Mouse (Mus musculus): ENCODE data around the gene Pdcd4. TPM values are rescaled to one million over a fixed set of nuclear protein-coding genes. Genes with fewer than 3 reads are reported as not detected.

Gene Pdcd4
- 51.8 and 58.0 TPM in 2 replicates for polyA plus RNA-seq (2014; fragmentation: Nextera tagmentation; extraction: Ambion mirVana)

DNA sequence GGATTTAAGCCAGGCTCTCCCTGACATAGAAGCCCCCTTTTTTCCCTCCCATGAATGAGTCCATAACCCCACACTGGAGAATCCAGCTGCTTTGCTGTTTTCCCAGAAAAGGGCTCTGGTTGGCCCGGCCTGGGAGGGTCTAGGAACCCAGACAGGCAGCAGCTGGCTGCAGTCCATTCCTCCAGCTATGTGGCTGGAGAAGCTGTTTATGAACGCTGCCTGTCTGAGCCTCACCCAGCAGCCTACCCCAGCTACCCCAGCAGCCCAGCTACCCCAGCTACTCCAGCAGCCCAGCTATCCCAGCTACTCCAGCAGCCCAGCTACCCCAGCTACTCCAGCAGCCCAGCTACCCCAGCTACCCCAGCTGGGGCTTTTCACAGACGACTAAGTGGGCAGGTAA lies at the start of gene Pdcd4:
Gene Pdcd4 (plus strand): TSS at position 171 of the 400 bp plus-strand sequence.
- no peaks in the 10 kb centered on the region for H3K9me3 ChIP-seq (ENCODE audit: control insufficient read depth, low read length)
- ATAC-seq (ENCODE audit: low FRiP score) = no peak
- H3K4me2 ChIP-seq (replicated peaks) = no peak within 1 kb of the TSS
- H3K9ac ChIP-seq = no peak within 1 kb of the TSS
- H3K27me3 ChIP-seq (ENCODE audit: control insufficient read depth, insufficient read depth, low read length) = no peaks in the 10 kb centered on the region
- WGBS = 61% methylated on average over 3 of the region's 3 CpGs
- no peaks in the 10 kb centered on the region for H3K36me3 ChIP-seq (replicated peaks; ENCODE audit: control insufficient read depth, insufficient read depth)
- H3K4me1 ChIP-seq (replicated peaks; ENCODE audit: control insufficient read depth, insufficient read depth, low read length) = 0 out of 2 replicates have a peak, but pooled peaks cover 3% of the 10 kb centered on the region
- no peak within 1 kb of the TSS for H3K27ac ChIP-seq
- no peak for DNase-seq (ENCODE audit: low spot score)
- no peak within 1 kb of the TSS for H3K4me3 ChIP-seq (replicated peaks; ENCODE audit: low read length)

- Histone ChIP-seq H3K4me2 (replicated peaks) (no peak overlapping the region), H3K9me3 (ENCODE audit: control insufficient read depth, low read length) (no peaks in the 10 kb centered on the region), H3K36me3 (replicated peaks; ENCODE audit: control insufficient read depth, insufficient read depth) (no peaks in the 10 kb centered on the region), H3K4me3 (replicated peaks; ENCODE audit: low read length) (no peak overlapping the region), H3K4me1 (replicated peaks; ENCODE audit: control insufficient read depth, insufficient read depth, low read length) (0 out of 2 replicates have a peak, but pooled peaks cover 6% of the 10 kb centered on the region), H3K9ac (no peak overlapping the region), H3K27ac (no peak overlapping the region), H3K27me3 (ENCODE audit: control insufficient read depth, insufficient read depth, low read length) (no peaks in the 10 kb centered on the region)
- ATAC-seq (ENCODE audit: low FRiP score) (no peak), DNase-seq (ENCODE audit: low spot score) (no peak)
- 95% methylated on average over 8 of the region's 8 CpGs for WGBS
These were observed 48.1 kb upstream of the Pdcd4 start for GRCm38 (mm10) chr19:53843972-53844371.

GRCm38 (mm10) chr19:53848272-53848995 lies 43.6 kb upstream of the Pdcd4 start:
- Histone ChIP-seq H3K9ac (no peak overlapping the region), H3K4me2 (replicated peaks) (no peak overlapping the region), H3K4me1 (replicated peaks; ENCODE audit: control insufficient read depth, insufficient read depth, low read length) (peaks cover 23% of the 10 kb centered on the region), H3K9me3 (ENCODE audit: control insufficient read depth, low read length) (no peaks in the 10 kb centered on the region), H3K36me3 (replicated peaks; ENCODE audit: control insufficient read depth, insufficient read depth) (no peaks in the 10 kb centered on the region), H3K4me3 (replicated peaks; ENCODE audit: low read length) (no peak overlapping the region), H3K27ac (no peak overlapping the region), H3K27me3 (ENCODE audit: control insufficient read depth, insufficient read depth, low read length) (no peaks in the 10 kb centered on the region)
- 89% methylated on average over 10 of the region's 10 CpGs for WGBS
- ATAC-seq (ENCODE audit: low FRiP score) (no peak), DNase-seq (ENCODE audit: low spot score) (no peak)

DNA sequence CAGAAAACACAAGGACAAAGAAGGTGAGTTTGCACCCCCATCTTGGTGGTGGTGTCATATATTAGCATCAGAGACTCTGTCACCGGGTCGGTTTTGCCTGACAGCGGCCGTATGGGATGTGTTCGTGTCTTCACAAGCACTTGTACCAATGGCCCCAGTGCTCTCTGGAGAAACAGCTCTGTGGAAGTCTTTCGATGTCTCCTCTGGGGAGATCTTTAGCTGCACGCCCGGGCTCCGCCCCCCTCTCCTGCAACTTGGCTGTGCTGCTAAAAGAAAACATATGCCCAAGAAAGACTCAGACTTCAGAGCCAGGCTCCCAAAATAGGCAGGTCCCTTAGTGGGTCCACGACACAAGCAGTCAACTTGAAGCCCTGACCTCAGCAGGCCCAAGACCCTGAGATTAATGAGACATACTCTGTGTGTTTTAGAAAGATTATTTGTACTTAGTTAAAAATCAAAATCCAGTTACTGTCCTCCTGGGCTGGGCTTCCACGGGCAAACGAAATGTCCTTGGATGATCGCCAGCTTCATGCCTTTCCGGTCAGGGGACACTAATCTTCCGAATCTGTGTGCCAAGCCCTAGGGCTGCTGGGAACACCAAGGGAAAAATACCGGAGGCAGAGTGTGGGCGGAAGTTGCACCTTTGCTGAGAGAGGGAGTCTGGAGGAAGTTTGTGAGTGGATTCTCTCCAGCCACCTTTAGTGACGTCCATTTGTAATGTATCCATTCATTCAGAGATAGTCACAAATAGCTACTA lies 41.7 kb upstream of the Pdcd4 start:
- DNase-seq (ENCODE audit: low spot score) (peak; percentile 54), ATAC-seq (ENCODE audit: low FRiP score) (no peak)
- H3K27ac ChIP-seq = no peak overlapping the region; the same call in 1 of the 2 replicates
- H3K36me3 ChIP-seq (replicated peaks; ENCODE audit: control insufficient read depth, insufficient read depth) = no peaks in the 10 kb centered on the region
- WGBS = 57% methylated on average over 18 of the region's 18 CpGs
- H3K9me3 ChIP-seq (ENCODE audit: control insufficient read depth, low read length) = no peaks in the 10 kb centered on the region
- no peaks in the 10 kb centered on the region for H3K27me3 ChIP-seq (ENCODE audit: control insufficient read depth, insufficient read depth, low read length)
- no peak overlapping the region for H3K4me3 ChIP-seq (replicated peaks; ENCODE audit: low read length)
- peaks cover 26% of the 10 kb centered on the region for H3K4me1 ChIP-seq (replicated peaks; ENCODE audit: control insufficient read depth, insufficient read depth, low read length)
- H3K4me2 ChIP-seq (replicated peaks) = no peak overlapping the region
- no peak overlapping the region for H3K9ac ChIP-seq

DNA sequence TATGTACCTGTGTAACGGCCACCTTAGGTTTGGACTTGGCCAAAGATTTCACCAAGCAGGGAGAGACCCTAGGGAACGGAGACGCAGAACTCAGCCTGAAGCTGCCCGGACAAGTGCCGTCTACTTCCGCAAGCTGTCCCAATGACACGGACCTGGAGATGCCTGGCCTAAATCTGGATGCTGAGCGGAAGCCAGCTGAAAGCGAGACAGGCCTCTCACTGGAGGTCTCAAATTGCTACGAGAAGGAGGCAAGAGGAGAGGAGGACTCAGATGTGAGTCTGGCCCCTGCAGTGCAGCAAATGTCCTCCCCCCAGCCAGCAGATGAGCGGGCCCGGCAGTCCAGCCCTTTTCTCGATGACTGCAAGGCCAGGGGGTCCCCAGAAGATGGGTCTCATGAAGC lies 40.7 kb upstream of the Pdcd4 start:
- DNase-seq (ENCODE audit: low spot score) (no peak), ATAC-seq (ENCODE audit: low FRiP score) (no peak)
- Histone ChIP-seq H3K4me1 (replicated peaks; ENCODE audit: control insufficient read depth, insufficient read depth, low read length) (peaks cover 26% of the 10 kb centered on the region), H3K9ac (no peak overlapping the region), H3K4me3 (replicated peaks; ENCODE audit: low read length) (no peak overlapping the region), H3K4me2 (replicated peaks) (no peak overlapping the region), H3K36me3 (replicated peaks; ENCODE audit: control insufficient read depth, insufficient read depth) (no peaks in the 10 kb centered on the region), H3K9me3 (ENCODE audit: control insufficient read depth, low read length) (no peaks in the 10 kb centered on the region), H3K27me3 (ENCODE audit: control insufficient read depth, insufficient read depth, low read length) (no peaks in the 10 kb centered on the region), H3K27ac (no peak overlapping the region; the same call in 1 of the 2 replicates)
- 81% methylated on average over 13 of the region's 13 CpGs for WGBS

- H3K9ac ChIP-seq = no peak overlapping the region
- no peaks in the 10 kb centered on the region for H3K27me3 ChIP-seq (ENCODE audit: control insufficient read depth, insufficient read depth, low read length)
- 75% methylated on average over 14 of the region's 14 CpGs for WGBS
- no peak for DNase-seq (ENCODE audit: low spot score)
- no peaks in the 10 kb centered on the region for H3K36me3 ChIP-seq (replicated peaks; ENCODE audit: control insufficient read depth, insufficient read depth)
- H3K9me3 ChIP-seq (ENCODE audit: control insufficient read depth, low read length) = no peaks in the 10 kb centered on the region
- no peak overlapping the region for H3K4me3 ChIP-seq (replicated peaks; ENCODE audit: low read length)
- H3K4me1 ChIP-seq (replicated peaks; ENCODE audit: control insufficient read depth, insufficient read depth, low read length) = peaks cover 26% of the 10 kb centered on the region
- H3K27ac ChIP-seq = peak overlapping the region; percentile 87
- 0 out of 2 replicates have a peak overlapping the region, but pooled peaks have one; percentile 35 for H3K4me2 ChIP-seq (replicated peaks)
- peak; percentile 43 for ATAC-seq (ENCODE audit: low FRiP score)
These were observed 40.0 kb upstream of the Pdcd4 start for GRCm38 (mm10) chr19:53851826-53852698.

- WGBS = 16% methylated on average over 15 of the region's 15 CpGs
- peaks cover 26% of the 10 kb centered on the region for H3K4me1 ChIP-seq (replicated peaks; ENCODE audit: control insufficient read depth, insufficient read depth, low read length)
- H3K4me3 ChIP-seq (replicated peaks; ENCODE audit: low read length) = no peak overlapping the region
These were observed 39.2 kb upstream of the Pdcd4 start for GRCm38 (mm10) chr19:53852699-53853451.

GRCm38 (mm10) chr19:53854978-53855377 lies 37.1 kb upstream of the Pdcd4 start:
- Histone ChIP-seq H3K9me3 (ENCODE audit: control insufficient read depth, low read length) (no peaks in the 10 kb centered on the region), H3K27me3 (ENCODE audit: control insufficient read depth, insufficient read depth, low read length) (no peaks in the 10 kb centered on the region), H3K27ac (no peak overlapping the region), H3K9ac (no peak overlapping the region), H3K4me2 (replicated peaks) (no peak overlapping the region), H3K36me3 (replicated peaks; ENCODE audit: control insufficient read depth, insufficient read depth) (no peaks in the 10 kb centered on the region), H3K4me3 (replicated peaks; ENCODE audit: low read length) (no peak overlapping the region), H3K4me1 (replicated peaks; ENCODE audit: control insufficient read depth, insufficient read depth, low read length) (peaks cover 30% of the 10 kb centered on the region)
- ATAC-seq (ENCODE audit: low FRiP score) (no peak), DNase-seq (ENCODE audit: low spot score) (no peak)
- 74% methylated on average over 4 of the region's 4 CpGs for whole genome bisulfite sequencing

More at GRCm38 (mm10) chr19:53852699-53853451, 39.2 kb upstream of the Pdcd4 start:
- ATAC-seq (ENCODE audit: low FRiP score) = peak; percentile 83
- Histone ChIP-seq H3K4me2 (replicated peaks) (peak overlapping the region; percentile 35), H3K9ac (0 out of 2 replicates have a peak overlapping the region, but pooled peaks have one; percentile 22), H3K27ac (peak overlapping the region; percentile 87), H3K36me3 (replicated peaks; ENCODE audit: control insufficient read depth, insufficient read depth) (no peaks in the 10 kb centered on the region), H3K27me3 (ENCODE audit: control insufficient read depth, insufficient read depth, low read length) (no peaks in the 10 kb centered on the region), H3K9me3 (ENCODE audit: control insufficient read depth, low read length) (no peaks in the 10 kb centered on the region)
- DNase-seq (ENCODE audit: low spot score) = peak; percentile 83
